Mouse (Mus musculus): ENCODE results near the gene Syf2.
"Not testable (repeated sequence)": the region's sequence is repeated elsewhere in the genome, so short reads cannot be mapped to it uniquely, and the experiment has no call there.

The Syf2 gene

GRCm38 (mm10) chr4:134930684-134931481 is at the start of gene Syf2:
Syf2 (plus strand) TSS chr4:134930898.
- DNase-seq (ENCODE audit: inconsistent age in 2 of 2, low spot score in 1 of 2): peak; percentile 96 to 98

- DNase-seq (ENCODE audit: inconsistent age in 2 of 2, low spot score in 1 of 2): peak; percentile 43 to 72
Measured at GRCm38 (mm10) chr4:134883266-134883665, 47.4 kb upstream of the Syf2 start.

GRCm38 (mm10) chr4:134883808-134884207 is 46.9 kb upstream of the Syf2 start:
- no peak for DNase-seq (ENCODE audit: inconsistent age in 2 of 2, low spot score in 1 of 2)

GRCm38 (mm10) chr4:134884364-134884763 is 46.3 kb upstream of the Syf2 start:
- DNase-seq (ENCODE audit: inconsistent age in 2 of 2, low spot score in 1 of 2): no peak

- DNase-seq (ENCODE audit: inconsistent age in 2 of 2, low spot score in 1 of 2): peak; percentile 65 to 86
Measured at GRCm38 (mm10) chr4:134892096-134892495, 38.6 kb upstream of the Syf2 start.

GRCm38 (mm10) chr4:134897256-134897655 is 33.4 kb upstream of the Syf2 start:
- DNase-seq (ENCODE audit: inconsistent age in 2 of 2, low spot score in 1 of 2): peak; percentile 75 to 93

GRCm38 (mm10) chr4:134901126-134901525 is 29.6 kb upstream of the Syf2 start:
- no peak for DNase-seq (ENCODE audit: inconsistent age in 2 of 2, low spot score in 1 of 2)

- DNase-seq (ENCODE audit: inconsistent age in 2 of 2, low spot score in 1 of 2): peak; percentile 62 to 90
Measured at GRCm38 (mm10) chr4:134903046-134903445, 27.7 kb upstream of the Syf2 start.

GRCm38 (mm10) chr4:134911406-134911805 is 19.3 kb upstream of the Syf2 start:
- DNase-seq (ENCODE audit: inconsistent age in 2 of 2, low spot score in 1 of 2): not testable (repeated sequence)

- DNase-seq (ENCODE audit: inconsistent age in 2 of 2, low spot score in 1 of 2): peak; percentile 77 to 90
Measured at GRCm38 (mm10) chr4:134913413-134913812, 17.3 kb upstream of the Syf2 start.

- no peak for DNase-seq (ENCODE audit: inconsistent age in 2 of 2, low spot score in 1 of 2)
Measured at GRCm38 (mm10) chr4:134914122-134914863, 16.4 kb upstream of the Syf2 start.

- DNase-seq (ENCODE audit: inconsistent age in 2 of 2, low spot score in 1 of 2): peak; percentile 96 to 98
Measured at GRCm38 (mm10) chr4:134914864-134915209, 15.9 kb upstream of the Syf2 start, which contains the start of gene Tmem50a. Tmem50a (minus strand) TSS chr4:134915024.

GRCm38 (mm10) chr4:134915223-134916050 is 15.3 kb upstream of the Syf2 start:
- peak; percentile 38 to 44 for DNase-seq (ENCODE audit: inconsistent age in 2 of 2, low spot score in 1 of 2)

- DNase-seq (ENCODE audit: inconsistent age in 2 of 2, low spot score in 1 of 2): no peak
Measured at GRCm38 (mm10) chr4:134917194-134917593, 13.5 kb upstream of the Syf2 start.

GRCm38 (mm10) chr4:134918381-134918780 is 12.3 kb upstream of the Syf2 start:
- DNase-seq (ENCODE audit: inconsistent age in 2 of 2, low spot score in 1 of 2): peak; percentile 68 to 88

GRCm38 (mm10) chr4:134919733-134920540 is 10.8 kb upstream of the Syf2 start:
- peak in 1 of 2 experiments; percentile 55 for DNase-seq (ENCODE audit: inconsistent age in 2 of 2, low spot score in 1 of 2)

- DNase-seq (ENCODE audit: inconsistent age in 2 of 2, low spot score in 1 of 2): no peak
Measured at GRCm38 (mm10) chr4:134920631-134921030, 10.1 kb upstream of the Syf2 start.

GRCm38 (mm10) chr4:134921703-134922102 is 9.0 kb upstream of the Syf2 start:
- DNase-seq (ENCODE audit: inconsistent age in 2 of 2, low spot score in 1 of 2): peak in 1 of 2 experiments; percentile 60

- peak in 1 of 2 experiments; percentile 52 for DNase-seq (ENCODE audit: inconsistent age in 2 of 2, low spot score in 1 of 2)
Measured at GRCm38 (mm10) chr4:134922111-134922924, 8.4 kb upstream of the Syf2 start.

GRCm38 (mm10) chr4:134922925-134923244 is 7.8 kb upstream of the Syf2 start:
- DNase-seq (ENCODE audit: inconsistent age in 2 of 2, low spot score in 1 of 2): peak; percentile 85 to 95
